Mouse (Mus musculus): ENCODE measurements at regions not wholly inside any gene's neighbourhood (a gene's known extent, or its start where the extent isn't known, plus 50 kb on each side); places are given as distances from the start of the nearest gene placed in this dataset.

- WGBS: 81% methylated on average over 1 of the region's 1 CpGs
- no peaks in the 10 kb centered on the region for H3K27me3 ChIP-seq (ENCODE audit: insufficient read depth, low read length)
- H3K9me3 ChIP-seq (replicated peaks; ENCODE audit: low read length): no peaks in the 10 kb centered on the region
- ATAC-seq (replicated peaks; ENCODE audit: low FRiP score, low read depth) (no peak), DNase-seq (ENCODE audit: low spot score) (no peak)
- no peak overlapping the region for H3K4me3 ChIP-seq (replicated peaks; ENCODE audit: low read depth, low read length)
- no peaks in the 10 kb centered on the region for H3K4me1 ChIP-seq (replicated peaks; ENCODE audit: insufficient read depth, low read length)
- H3K36me3 ChIP-seq (ENCODE audit: insufficient read depth, low read length): no peaks in the 10 kb centered on the region
- no peak overlapping the region for H3K4me2 ChIP-seq (ENCODE audit: low read length)
- no peak for TF ChIP-seq CTCF (IDR thresholded peaks at IDR 0.05; ENCODE audit: low read depth)
- H3K27ac ChIP-seq: no peak overlapping the region
- no peak overlapping the region for H3K9ac ChIP-seq (ENCODE audit: low read depth, low read length)
These were observed 800.7 kb upstream of the Pcdh9 start for GRCm38 (mm10) chr14:94691176-94691575.

GRCm38 (mm10) chr14:94677716-94678115, 787.2 kb upstream of the Pcdh9 start:
- no peak for DNase-seq (ENCODE audit: low spot score)
- Histone ChIP-seq H3K27me3 (ENCODE audit: insufficient read depth, low read length) (no peaks in the 10 kb centered on the region), H3K4me2 (ENCODE audit: low read length) (no peak overlapping the region), H3K4me3 (replicated peaks; ENCODE audit: low read depth, low read length) (no peak overlapping the region), H3K9ac (ENCODE audit: low read depth, low read length) (no peak overlapping the region), H3K27ac (no peak overlapping the region), H3K9me3 (replicated peaks; ENCODE audit: low read length) (no peaks in the 10 kb centered on the region), H3K36me3 (ENCODE audit: insufficient read depth, low read length) (no peaks in the 10 kb centered on the region), H3K4me1 (replicated peaks; ENCODE audit: insufficient read depth, low read length) (no peaks in the 10 kb centered on the region)
- no peak for TF ChIP-seq CTCF (IDR thresholded peaks at IDR 0.05; ENCODE audit: low read depth)
- no peak for ATAC-seq (replicated peaks; ENCODE audit: low FRiP score, low read depth)
- WGBS: 80% methylated on average over 2 of the region's 3 CpGs

- H3K4me3 ChIP-seq (replicated peaks; ENCODE audit: low read depth, low read length): no peak overlapping the region
- no peak overlapping the region for H3K27ac ChIP-seq
- no peak overlapping the region for H3K9ac ChIP-seq (ENCODE audit: low read depth, low read length)
- WGBS: 64% methylated on average over 1 of the region's 1 CpGs
- no peaks in the 10 kb centered on the region for H3K36me3 ChIP-seq (ENCODE audit: insufficient read depth, low read length)
- H3K4me1 ChIP-seq (replicated peaks; ENCODE audit: insufficient read depth, low read length): no peaks in the 10 kb centered on the region
- H3K27me3 ChIP-seq (ENCODE audit: insufficient read depth, low read length): no peaks in the 10 kb centered on the region
- H3K9me3 ChIP-seq (replicated peaks; ENCODE audit: low read length): no peaks in the 10 kb centered on the region
- no peak for TF ChIP-seq CTCF (IDR thresholded peaks at IDR 0.05; ENCODE audit: low read depth)
- ATAC-seq (replicated peaks; ENCODE audit: low FRiP score, low read depth) (no peak), DNase-seq (ENCODE audit: low spot score) (no peak)
- H3K4me2 ChIP-seq (ENCODE audit: low read length): no peak overlapping the region
These were observed 763.1 kb upstream of the Pcdh9 start for GRCm38 (mm10) chr14:94653625-94654024.

- Histone ChIP-seq H3K27ac (no peak overlapping the region), H3K4me1 (replicated peaks; ENCODE audit: insufficient read depth, low read length) (no peaks in the 10 kb centered on the region), H3K4me2 (ENCODE audit: low read length) (no peak overlapping the region), H3K4me3 (replicated peaks; ENCODE audit: low read depth, low read length) (no peak overlapping the region), H3K27me3 (ENCODE audit: insufficient read depth, low read length) (no peaks in the 10 kb centered on the region), H3K9ac (ENCODE audit: low read depth, low read length) (no peak overlapping the region), H3K36me3 (ENCODE audit: insufficient read depth, low read length) (no peaks in the 10 kb centered on the region), H3K9me3 (replicated peaks; ENCODE audit: low read length) (no peaks in the 10 kb centered on the region)
- DNase-seq (ENCODE audit: low spot score): peak; percentile 32
- WGBS: 27% methylated on average over 5 of the region's 5 CpGs
- no peak for ATAC-seq (replicated peaks; ENCODE audit: low FRiP score, low read depth)
- no peak for TF ChIP-seq CTCF (IDR thresholded peaks at IDR 0.05; ENCODE audit: low read depth)
These were observed 724.5 kb upstream of the Pcdh9 start for GRCm38 (mm10) chr14:94615006-94615405.
